ENCODE assay signal across 9 mouse cellular contexts in the genomic region with DNA sequence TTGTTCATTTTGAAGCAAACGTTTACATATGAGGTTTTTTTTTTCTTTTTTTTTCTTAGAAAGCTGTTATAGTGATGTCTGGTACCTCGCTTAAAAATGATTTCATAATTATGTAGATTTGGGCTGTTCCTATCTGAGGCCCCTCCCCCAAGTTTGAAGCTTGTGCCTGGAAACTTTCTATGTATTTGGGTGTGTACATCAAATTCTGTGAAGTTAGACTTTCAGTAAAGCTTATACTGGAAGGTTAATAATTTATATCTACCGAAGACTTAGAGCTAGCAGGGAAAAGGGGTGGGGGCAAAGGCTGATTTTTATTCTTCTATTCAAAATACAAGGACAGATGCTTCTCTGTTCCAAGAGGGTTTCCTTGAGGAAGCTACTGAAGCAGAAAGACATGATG.
A peak's percentile ranks its signal among the peaks of the same experiment; 100 is the strongest.
DNase-seq lines count a peak whose midpoint lies in the region; ATAC-seq and TF ChIP-seq lines count a peak whose summit lies in the region.
"Had no signal": no experiment of that assay in that cellular context is flagged by ENCODE, and none has a peak within 500 bp of the region (broad histone marks: within the 10 kb centered on the region; RNA-seq: fewer than 3 reads in every experiment).

No protein-coding gene starts in this region.

- no peaks in the 10 kb centered on the region for H3K9me3 ChIP-seq in heart, embryonic 11.5 days (replicated peaks; ENCODE audit: control insufficient read depth, low read length)
- H3K9me3 ChIP-seq in CH12.LX (replicated peaks; ENCODE audit: low read length), result no peaks in the 10 kb centered on the region
- no peaks in the 10 kb centered on the region for H3K9me3 ChIP-seq in forebrain, embryonic 13.5 days (replicated peaks)

- peak overlapping the region; percentile 58 for H3K4me2 ChIP-seq in heart, embryonic 11.5 days
- peak overlapping the region; percentile 93 for H3K4me2 ChIP-seq in CH12.LX (ENCODE audit: insufficient read depth, low read depth, poor library complexity, severe bottlenecking)
- H3K4me2 ChIP-seq in forebrain, embryonic 13.5 days, result peak overlapping the region; percentile 85

- dilution Hi-C loops in CH12.LX (cut with MboI; ENCODE audit: extremely low pct_ligation_motif_present, extremely low pct_unique_long_range_greater_than_20kb, low sequenced_read_pairs), result no loop called here

- no peak for ATAC-seq in heart, embryonic 11.5 days (replicated peaks; ENCODE audit: insufficient number of reproducible peaks, low FRiP score, low TSS enrichment)
- ATAC-seq in forebrain, embryonic 13.5 days, result no peak

- TF ChIP-seq CTCF in CH12.LX (conservative IDR thresholded peaks at IDR 0.05 in 1 of 2, IDR thresholded peaks at IDR 0.05 in 1 of 2; ENCODE audit: low read depth in 2 of 2, low read length in 2 of 2), result no peak

- peaks cover 15% of the 10 kb centered on the region for H3K79me2 ChIP-seq in CH12.LX (replicated peaks; ENCODE audit: control insufficient read depth, extremely low read depth, insufficient read depth, poor library complexity, severe bottlenecking)
- no peaks in the 10 kb centered on the region for H3K79me2 ChIP-seq in macrophage (ENCODE audit: inconsistent target)

- H3K27ac ChIP-seq in heart, embryonic 11.5 days (ENCODE audit: low read depth, low read length), result no peak overlapping the region
- H3K27ac ChIP-seq in CH12.LX (ENCODE audit: insufficient read depth, low read depth) (no peak overlapping the region), macrophage (no peak overlapping the region)
- H3K27ac ChIP-seq in forebrain, embryonic 13.5 days, result peak overlapping the region; percentile 99

- no peak for TF ChIP-seq POLR2A in CH12.LX (IDR thresholded peaks at IDR 0.05; ENCODE audit: low read depth, low read length)

- no peak overlapping the region for H3K9ac ChIP-seq in heart, embryonic 11.5 days (ENCODE audit: low read depth, low read length)
- H3K9ac ChIP-seq in CH12.LX (ENCODE audit: insufficient read depth, low read depth), result peak overlapping the region; percentile 87
- H3K9ac ChIP-seq in forebrain, embryonic 13.5 days, result peak overlapping the region; percentile 99

- peaks cover 53% of the 10 kb centered on the region for H3K27me3 ChIP-seq in heart, embryonic 11.5 days (ENCODE audit: control insufficient read depth, insufficient read depth, low read length)
- H3K27me3 ChIP-seq in CH12.LX (replicated peaks), result no peaks in the 10 kb centered on the region
- H3K27me3 ChIP-seq in forebrain, embryonic 13.5 days, result no peaks in the 10 kb centered on the region

- TF ChIP-seq EP300 in CH12.LX (IDR thresholded peaks at IDR 0.05; ENCODE audit: low read length), result no peak

- no peak for DNase-seq in heart, adult 9 months (ENCODE audit: low spot score in 2 of 2)
- no peak for DNase-seq in CH12.LX (ENCODE audit: extremely low read depth)
- no peak for DNase-seq in urinary bladder, postnatal 14 days (ENCODE audit: low spot score)
- DNase-seq in thymus, postnatal 0 days (ENCODE audit: low spot score), result no peak
- no peak for DNase-seq in embryo, embryonic 10.5 days (ENCODE audit: low spot score)
- DNase-seq: heart, postnatal 4 days had no signal

- in situ Hi-C loops in CH12.LX (cut with MboI; ENCODE audit: low pct_ligation_motif_present, low pct_unique_long_range_greater_than_20kb, low sequenced_read_pairs), result loop anchor here (10.0 kb wide), 1 partner anchor 606 kb away; no protein-coding TSS in a partner anchor

- no peak for TF ChIP-seq RAD21 in CH12.LX (IDR thresholded peaks at IDR 0.05; ENCODE audit: low read depth, low read length)

- 22% methylated on average over 3 of the region's 3 CpGs for WGBS in heart, embryonic 11.5 days (ENCODE audit: insufficient replicate concordance)
- WGBS in forebrain, embryonic 13.5 days, result 3% methylated on average over 3 of the region's 3 CpGs
- 3% methylated on average over 3 of the region's 3 CpGs for WGBS in macrophage (ENCODE audit: missing documents)

- H3K4me3 ChIP-seq in heart, embryonic 11.5 days (ENCODE audit: low read depth, low read length), result peak overlapping the region; percentile 33; the same call in 1 of the 2 replicates
- H3K4me3 ChIP-seq in CH12.LX (replicated peaks in 1 of 3; ENCODE audit: low read depth in 2 of 3, low read length in 2 of 3, poor library complexity in 1 of 3), result peak overlapping the region; percentile 59 to 92 (median 78)
- peak overlapping the region; percentile 72 for H3K4me3 ChIP-seq in forebrain, embryonic 13.5 days
- H3K4me3 ChIP-seq in macrophage (ENCODE audit: inconsistent target), result peak overlapping the region; percentile 4; the same call in 1 of the 2 replicates

- H3K4me1 ChIP-seq in heart, embryonic 11.5 days (ENCODE audit: control insufficient read depth, insufficient read depth, low read length), result no peaks in the 10 kb centered on the region
- H3K4me1 ChIP-seq in CH12.LX (ENCODE audit: control insufficient read depth in 1 of 2, insufficient read depth in 2 of 2), result peaks cover 0 to 24% of the 10 kb centered on the region in 2 experiments; a peak in 2 of 4 replicates
- H3K4me1 ChIP-seq in forebrain, embryonic 13.5 days, result peaks cover 11% of the 10 kb centered on the region; the same call in 1 of the 2 replicates

- no peaks in the 10 kb centered on the region for H3K36me3 ChIP-seq in heart, embryonic 11.5 days (ENCODE audit: control insufficient read depth, insufficient read depth, low read length)
- H3K36me3 ChIP-seq in CH12.LX (replicated peaks in 1 of 2; ENCODE audit: control insufficient read depth in 1 of 2, insufficient read depth in 1 of 2, low read length in 1 of 2) (peaks cover 0 to 30% of the 10 kb centered on the region in 2 experiments), macrophage (ENCODE audit: inconsistent target) (no peaks in the 10 kb centered on the region)
- H3K36me3 ChIP-seq in forebrain, embryonic 13.5 days (ENCODE audit: poor library complexity, severe bottlenecking), result peaks cover 49% of the 10 kb centered on the region

TF ChIP-seq in CH12.LX, 34 proteins besides CTCF, POLR2A, EP300 and RAD21:
- TF ChIP-seq TCF12 (IDR thresholded peaks at IDR 0.05; ENCODE audit: low read depth, low read length) (no peak), MAZ (IDR thresholded peaks at IDR 0.05; ENCODE audit: low read depth, low read length) (no peak), NRF1 (IDR thresholded peaks at IDR 0.05; ENCODE audit: low read depth, low read length) (no peak), MAX (IDR thresholded peaks at IDR 0.05; ENCODE audit: low read length) (no peak), USF2 (conservative IDR thresholded peaks at IDR 0.05; ENCODE audit: low read depth, low read length) (no peak), CHD1 (IDR thresholded peaks at IDR 0.05; ENCODE audit: low read depth, low read length) (no peak), JUN (IDR thresholded peaks at IDR 0.05; ENCODE audit: insufficient read depth, low read depth, low read length) (no peak), RCOR1 (conservative IDR thresholded peaks at IDR 0.05; ENCODE audit: low read depth, low read length) (no peak), KAT2A (IDR thresholded peaks at IDR 0.05; ENCODE audit: insufficient replicate concordance, low read length) (no peak), USF1 (IDR thresholded peaks at IDR 0.05; ENCODE audit: low read depth, low read length) (no peak), ZNF384 (IDR thresholded peaks at IDR 0.05; ENCODE audit: low read depth, low read length) (no peak), IRF4 (IDR thresholded peaks at IDR 0.05; ENCODE audit: low read depth, low read length) (no peak), MEF2A (IDR thresholded peaks at IDR 0.05; ENCODE audit: borderline replicate concordance, low read depth, low read length) (no peak), NELFE (IDR thresholded peaks at IDR 0.05; ENCODE audit: low read depth, low read length) (no peak), ZMIZ1 (IDR thresholded peaks at IDR 0.05; ENCODE audit: low read depth, low read length) (no peak), PAX5 (IDR thresholded peaks at IDR 0.05; ENCODE audit: low read length) (no peak), UBTF (IDR thresholded peaks at IDR 0.05; ENCODE audit: low read depth, low read length) (no peak), BHLHE40 (IDR thresholded peaks at IDR 0.05; ENCODE audit: low read depth, low read length) (no peak), POLR2AphosphoS2 (IDR thresholded peaks at IDR 0.05; ENCODE audit: low read depth, low read length) (no peak), CHD2 (IDR thresholded peaks at IDR 0.05; ENCODE audit: low read length) (no peak)

Comparison
In these comparisons a context has a peak if more than half of its experiments do, and no peak if none do; other contexts are left out.
1. H3K4me3 ChIP-seq: peak in every context shown above with its lines; median percentile 78 in CH12.LX; 72 in forebrain, embryonic 13.5 days; 33 in heart, embryonic 11.5 days; 4 in macrophage.